Mouse (Mus musculus): ENCODE results near the gene Cbwd1. TPM values are rescaled to one million over a fixed set of nuclear protein-coding genes. Genes with fewer than 3 reads are reported as not detected.

Gene Cbwd1
- total RNA-seq (2021), result 10 to 100 TPM; 10.0 to 10.9 TPM

DNA sequence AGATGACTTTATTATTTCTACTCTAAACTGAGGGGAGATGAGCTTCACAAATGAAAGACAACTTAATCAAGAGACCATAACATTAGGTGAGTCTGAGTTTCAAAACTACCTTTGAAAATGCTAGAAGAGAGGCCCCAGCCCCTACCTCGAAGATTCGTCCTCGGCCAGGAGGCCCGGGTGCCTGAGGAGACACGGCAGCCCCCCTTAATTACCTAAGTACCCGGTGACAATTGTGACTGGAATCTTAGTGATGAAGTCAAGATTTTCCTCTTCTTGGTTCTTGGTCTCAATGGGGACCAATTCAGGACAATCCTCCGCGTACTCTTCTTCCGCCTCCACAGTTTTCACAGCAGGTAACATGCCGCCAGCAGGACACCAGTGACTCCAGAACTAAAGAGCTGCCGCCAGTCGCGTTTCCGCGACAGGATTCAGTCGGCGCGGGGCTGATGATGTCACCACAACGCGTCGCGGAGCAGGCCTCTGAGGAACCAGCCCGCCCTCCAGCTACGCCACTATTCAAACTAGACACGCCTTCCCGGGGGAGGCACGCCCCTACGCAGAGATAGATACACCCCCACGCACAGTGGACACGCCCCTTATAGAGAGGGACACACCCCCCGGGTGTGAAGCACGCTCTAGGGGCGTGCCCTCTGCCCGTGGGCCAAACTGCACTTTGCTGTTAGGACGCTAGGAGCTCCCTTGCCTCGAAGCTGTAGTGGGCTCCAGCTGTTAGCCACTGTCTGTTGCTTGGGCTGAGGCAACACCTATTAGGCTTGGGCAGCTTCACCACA, at the start of gene Cbwd1:
Cbwd1 (minus strand) TSS at position 439 of the 791 bp plus-strand sequence.
- intact Hi-C loops (cut with DNase I), result loop anchor here (5.0 kb wide), 1 partner anchor 146 kb away; no protein-coding TSS in a partner anchor
- peak; percentile 99 for DNase-seq

DNA sequence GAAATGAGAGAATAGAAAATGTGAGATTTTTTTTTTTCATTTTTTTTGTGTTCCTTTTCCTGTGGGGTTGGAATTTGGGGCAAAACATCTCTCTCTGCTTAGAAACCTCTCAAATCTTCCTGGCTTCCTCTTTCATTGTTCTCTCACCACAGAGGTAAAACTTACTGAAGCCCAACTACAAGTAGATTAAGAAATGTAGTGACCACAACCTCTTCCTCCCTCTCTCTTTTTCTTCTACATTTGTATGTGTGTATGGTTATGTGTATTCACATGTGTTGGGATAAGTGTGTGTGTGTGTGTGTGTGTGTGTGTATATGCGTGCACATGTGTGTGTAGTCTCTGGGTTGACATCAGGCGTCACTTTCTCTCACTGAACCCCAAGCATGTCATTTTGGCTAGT, 47.1 kb upstream of the Cbwd1 start:
- DNase-seq, result no peak
- intact Hi-C loops (cut with DNase I), result no loop called here

DNA sequence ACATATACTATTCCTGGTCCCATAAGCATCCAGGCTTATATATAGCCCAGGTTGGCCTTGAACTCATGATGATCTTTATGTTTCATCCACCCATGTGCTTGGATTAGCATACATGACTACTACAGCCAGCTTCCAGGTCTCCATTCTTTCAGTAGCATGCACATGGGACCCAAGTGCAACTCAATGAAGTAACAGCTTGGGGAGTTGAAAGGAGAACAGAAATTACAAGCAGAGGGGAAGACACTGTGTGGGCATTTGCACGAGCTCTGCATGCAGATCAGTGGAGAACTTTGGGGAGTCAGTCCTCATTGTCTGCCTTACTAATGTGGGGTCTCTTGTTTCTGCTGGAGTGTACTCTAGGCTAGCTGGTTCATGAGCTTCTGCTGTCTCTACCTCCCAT, 45.3 kb upstream of the Cbwd1 start:
- intact Hi-C loops (cut with DNase I), result no loop called here
- DNase-seq, result no peak

DNA sequence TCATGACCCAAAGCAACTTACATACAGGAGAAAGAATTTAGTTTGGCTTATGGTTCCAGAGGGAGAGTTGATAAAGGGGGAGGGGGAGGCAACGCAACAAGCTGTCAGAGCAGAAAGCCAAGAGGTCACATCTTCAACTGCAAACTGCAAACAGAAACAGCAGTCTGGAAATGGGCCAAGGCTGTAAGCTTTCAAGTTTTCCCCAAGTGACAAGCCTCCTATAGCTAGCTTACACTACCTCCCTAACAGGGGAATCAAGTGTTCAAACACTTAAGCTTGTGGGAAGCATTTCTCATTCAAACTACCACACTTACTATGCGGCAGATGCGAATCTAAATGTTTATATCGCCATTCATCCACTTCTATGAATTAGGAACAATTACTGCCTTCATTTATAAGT, 42.4 kb upstream of the Cbwd1 start:
- no peak for DNase-seq
- intact Hi-C loops (cut with DNase I), result no loop called here

DNA sequence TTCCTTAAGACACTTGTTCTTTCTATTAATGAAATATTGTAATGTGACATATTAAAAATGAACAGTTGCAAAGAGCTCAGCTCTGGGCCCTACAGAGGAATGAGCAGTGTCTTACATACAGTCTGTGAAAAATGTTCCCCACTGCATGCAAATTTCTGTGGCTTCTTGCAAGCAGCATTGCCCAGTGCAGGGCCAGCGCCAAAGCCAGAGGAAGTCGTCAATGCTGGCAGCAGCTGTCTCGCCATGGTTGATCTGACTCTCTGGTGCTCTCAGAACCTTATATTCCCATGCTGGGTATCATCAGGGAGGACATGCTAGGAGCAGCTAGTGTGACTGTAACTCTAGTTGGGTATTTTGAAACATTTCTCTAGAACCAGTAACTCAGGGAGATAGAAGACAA, 41.4 kb upstream of the Cbwd1 start:
- no peak for DNase-seq
- intact Hi-C loops (cut with DNase I), result no loop called here

DNA sequence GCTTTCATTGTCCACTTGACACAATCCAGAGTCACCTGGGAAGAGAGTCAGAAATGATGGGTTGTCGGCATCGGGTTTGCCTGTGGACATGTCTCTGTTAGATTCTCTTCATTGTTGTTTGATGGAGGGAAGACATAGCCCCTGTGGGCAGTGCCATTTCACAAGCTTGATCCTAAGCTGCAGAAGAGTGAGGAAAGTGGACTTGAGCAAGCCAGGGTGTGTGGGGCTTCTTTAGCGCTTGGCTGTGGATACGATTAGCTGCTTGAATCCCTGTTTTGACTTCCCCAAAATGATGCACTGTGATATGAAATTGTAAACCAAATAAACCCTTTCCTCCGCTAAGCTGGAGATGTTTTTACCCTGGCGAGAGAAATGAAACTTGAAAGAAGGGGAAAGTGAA, 40.6 kb upstream of the Cbwd1 start:
- intact Hi-C loops (cut with DNase I), result no loop called here
- no peak for DNase-seq

DNA sequence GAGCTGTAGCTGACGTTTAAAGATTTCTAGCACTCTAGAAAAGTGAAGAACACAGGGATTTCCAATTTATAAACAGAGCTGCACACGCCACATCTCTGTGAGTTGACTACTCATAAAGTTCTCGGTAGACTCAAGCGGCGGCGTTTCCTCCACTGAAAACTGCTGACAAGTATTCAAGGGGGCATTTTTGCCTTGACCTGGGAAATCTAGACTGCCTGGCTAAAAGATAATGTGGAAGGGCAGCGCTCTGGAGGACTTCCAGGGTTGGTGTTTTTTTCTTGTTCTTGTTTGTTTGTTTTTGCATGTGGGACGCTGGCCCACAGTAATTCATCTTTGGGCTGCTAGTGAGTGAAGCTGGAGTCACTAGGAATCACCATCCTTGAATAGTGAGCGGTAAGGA, 38.7 kb upstream of the Cbwd1 start:
- DNase-seq, result no peak
- intact Hi-C loops (cut with DNase I), result no loop called here

DNA sequence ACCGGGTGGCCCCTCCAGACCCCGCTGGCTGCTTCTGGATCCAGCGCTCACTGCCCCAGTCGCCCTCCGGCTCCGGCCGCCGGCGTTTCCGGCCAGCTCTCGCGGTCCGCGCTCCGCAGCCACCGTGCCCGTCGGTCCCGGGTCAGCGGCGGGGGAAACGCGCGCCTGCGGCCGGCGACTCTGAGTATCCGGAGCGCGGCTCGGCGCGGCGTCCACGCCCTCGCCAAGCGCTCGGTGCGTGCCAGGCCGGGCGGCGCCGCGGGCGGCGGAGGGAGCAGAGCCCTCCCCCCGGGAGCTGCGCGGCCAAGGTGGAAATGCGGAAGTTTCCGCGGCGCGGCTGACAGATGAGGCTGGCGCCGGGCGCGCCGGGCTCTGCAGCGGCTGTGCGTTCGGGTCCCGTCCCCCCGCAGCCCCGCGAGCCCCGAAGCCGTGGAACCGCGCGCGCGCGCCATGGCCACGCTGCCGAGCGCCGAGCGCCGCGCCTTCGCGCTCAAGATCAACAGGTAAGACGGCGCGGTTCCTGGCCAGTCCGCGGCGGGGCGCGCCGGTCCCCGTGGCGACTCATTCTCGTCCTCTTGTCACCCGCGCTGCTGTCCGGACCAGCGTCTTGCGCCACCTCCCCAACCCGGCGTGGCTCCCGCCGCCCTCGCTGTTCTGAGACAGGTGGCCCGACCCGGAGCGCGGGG, 37.9 kb upstream of the Cbwd1 start, which contains the start of gene Dock8:
Dock8 (plus strand) TSS at position 334 of the 686 bp plus-strand sequence.
- DNase-seq, result peak; percentile 28
- intact Hi-C loops (cut with DNase I), result no loop called here

DNA sequence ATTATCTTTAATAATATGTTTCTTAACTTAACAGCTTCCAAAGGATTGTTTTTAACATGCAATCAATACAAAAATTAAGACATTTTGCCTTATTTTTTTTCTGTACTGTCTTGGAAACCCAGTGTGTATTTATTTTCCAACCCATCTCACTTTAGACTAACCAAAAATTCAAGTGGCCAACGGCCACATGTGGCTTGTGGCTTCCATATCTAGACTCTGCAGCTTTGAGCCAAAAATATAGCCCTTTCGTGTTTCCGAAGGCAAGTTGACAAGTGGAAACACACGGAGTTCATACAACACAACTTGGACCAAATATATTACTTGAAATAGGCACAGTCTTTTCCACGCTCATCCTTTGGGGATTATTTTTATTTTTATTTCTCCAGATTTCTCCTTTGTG, 37.2 kb upstream of the Cbwd1 start:
- intact Hi-C loops (cut with DNase I), result no loop called here
- DNase-seq, result no peak

DNA sequence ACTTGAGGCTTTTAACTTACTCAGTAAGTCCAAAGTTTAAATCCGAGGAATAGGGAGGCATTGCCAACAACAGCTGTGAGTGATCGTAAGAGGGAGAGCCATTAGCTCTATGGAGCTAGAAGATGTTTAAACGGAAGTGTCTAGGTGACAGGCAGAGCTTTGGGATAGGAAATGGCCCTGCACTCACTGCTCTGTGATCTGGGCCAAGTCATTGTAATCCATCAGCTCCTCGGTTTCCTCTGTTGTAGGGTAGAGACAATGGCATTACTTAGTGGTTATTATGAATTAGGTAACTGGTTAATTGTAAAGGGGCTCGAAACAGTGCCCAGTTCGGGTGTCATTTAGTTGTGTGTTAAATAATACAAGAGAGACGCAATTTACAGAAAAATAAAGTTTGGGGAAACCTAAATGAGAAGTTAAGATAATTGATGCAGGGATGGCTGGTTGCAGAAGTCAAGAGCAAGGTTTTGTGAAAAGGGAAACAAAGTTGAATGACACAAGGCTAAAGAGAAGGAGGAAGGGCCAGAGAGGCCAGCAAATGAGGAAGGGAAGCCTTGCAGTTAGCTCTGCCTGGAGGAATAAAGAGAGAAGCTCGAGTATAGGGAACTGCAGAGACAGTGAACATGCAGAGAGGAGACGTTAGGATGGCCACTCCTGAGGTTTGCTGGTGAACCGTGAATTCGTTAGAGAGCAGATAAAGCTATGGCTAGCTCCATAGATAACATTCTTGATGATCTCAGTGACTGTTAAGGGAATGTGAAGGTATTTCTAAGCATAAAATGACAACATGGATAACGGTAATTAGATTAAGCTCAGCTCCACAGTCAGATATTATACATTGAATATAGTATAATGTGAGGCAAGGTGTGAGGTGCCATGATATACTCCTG, 35.6 kb upstream of the Cbwd1 start:
- intact Hi-C loops (cut with DNase I), result no loop called here
- no peak for DNase-seq

DNA sequence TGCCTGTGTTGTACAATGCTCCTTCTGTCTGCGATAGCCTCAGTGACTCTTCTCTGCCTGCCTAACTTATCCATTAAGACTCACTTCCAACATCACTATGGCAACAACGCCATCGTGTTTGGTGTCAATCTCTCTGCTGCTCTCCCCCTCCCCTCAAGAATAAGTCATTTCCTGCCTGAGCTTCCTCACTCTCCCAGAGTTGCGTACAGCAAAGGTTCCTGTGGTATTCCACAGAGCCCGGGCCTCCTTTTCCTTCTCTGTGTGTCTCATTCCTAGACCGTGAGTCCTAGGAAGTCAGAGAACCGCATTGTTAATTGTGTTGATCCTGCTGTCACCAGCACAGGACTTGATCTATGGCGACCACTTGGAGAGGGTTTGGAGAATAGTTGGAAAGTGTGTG, 33.5 kb upstream of the Cbwd1 start:
- intact Hi-C loops (cut with DNase I), result no loop called here
- no peak for DNase-seq

DNA sequence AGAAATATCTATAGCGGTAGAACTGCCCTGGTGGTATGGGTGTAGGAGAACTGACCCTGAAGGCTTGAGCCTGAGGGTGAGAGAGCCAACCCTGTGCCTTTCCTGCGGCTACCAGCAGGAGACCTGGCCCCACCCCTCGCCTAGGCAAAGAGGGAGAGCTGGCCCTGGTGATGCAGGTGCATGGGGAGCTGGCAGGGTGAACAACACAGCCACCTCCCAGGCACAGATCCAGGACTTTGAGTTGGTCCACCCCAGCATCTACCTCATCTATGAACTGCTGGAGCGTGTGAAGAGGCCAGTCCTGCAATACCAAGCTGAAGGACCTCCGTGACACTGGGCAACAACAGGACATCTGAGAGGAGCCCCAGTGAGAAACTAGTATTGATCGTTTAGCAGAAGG, 32.1 kb upstream of the Cbwd1 start:
- intact Hi-C loops (cut with DNase I), result no loop called here
- DNase-seq, result no peak

DNA sequence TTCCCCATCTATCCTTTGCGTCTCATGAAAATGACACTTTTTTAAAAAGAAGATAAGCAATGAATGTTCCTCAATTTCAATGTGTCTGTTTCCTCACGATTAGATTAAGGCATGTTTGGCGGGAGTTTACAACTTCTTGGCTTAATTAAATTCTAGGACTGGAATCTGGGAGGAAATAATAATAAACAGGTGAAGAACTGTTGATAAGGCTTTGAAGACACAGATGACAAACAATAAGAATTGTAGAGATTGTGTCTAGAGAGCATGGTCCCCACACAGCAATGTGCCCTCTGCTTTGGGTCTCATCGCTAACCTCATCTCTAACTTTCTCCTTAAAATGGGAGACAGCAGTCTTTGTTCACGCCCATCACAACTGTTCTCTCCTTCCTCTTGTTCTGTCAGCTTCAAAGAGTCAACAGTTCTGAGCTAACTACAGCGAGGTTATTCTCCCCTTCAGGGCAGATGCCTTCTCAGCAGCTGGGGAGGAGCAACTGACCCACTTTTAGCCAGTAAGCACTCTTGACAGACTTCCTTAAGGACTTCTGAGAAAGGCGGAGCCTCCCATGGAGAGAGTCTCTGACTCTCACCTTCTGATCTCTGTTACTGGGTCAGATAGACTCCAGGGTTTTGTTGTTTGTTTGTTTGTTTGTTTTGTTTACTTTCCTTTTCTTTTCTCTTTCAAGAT, 28.9 kb upstream of the Cbwd1 start:
- no peak for DNase-seq

DNA sequence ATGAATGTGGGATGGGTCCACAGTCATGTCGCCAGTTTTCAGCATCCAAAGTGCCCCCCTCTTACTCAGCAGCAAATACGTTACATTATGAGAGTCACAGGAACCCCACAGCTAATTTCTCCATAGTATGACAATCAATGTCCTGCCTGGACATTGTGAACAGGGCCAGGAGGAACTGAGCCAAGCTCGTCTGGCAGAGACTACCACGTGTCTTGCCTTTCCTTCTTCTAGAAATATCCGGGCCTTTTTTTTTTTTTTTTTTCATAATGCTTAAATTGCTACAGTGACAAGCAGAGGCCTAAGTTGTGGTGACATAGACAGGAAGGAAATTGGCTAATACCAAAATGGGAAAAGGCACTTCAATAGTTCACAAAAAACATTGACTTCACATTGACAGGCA, 27.4 kb upstream of the Cbwd1 start:
- intact Hi-C loops (cut with DNase I), result no loop called here
- no peak for DNase-seq

More for the DNA sequence above, 28.9 kb upstream of the Cbwd1 start:
- intact Hi-C loops (cut with DNase I), result no loop called here

DNA sequence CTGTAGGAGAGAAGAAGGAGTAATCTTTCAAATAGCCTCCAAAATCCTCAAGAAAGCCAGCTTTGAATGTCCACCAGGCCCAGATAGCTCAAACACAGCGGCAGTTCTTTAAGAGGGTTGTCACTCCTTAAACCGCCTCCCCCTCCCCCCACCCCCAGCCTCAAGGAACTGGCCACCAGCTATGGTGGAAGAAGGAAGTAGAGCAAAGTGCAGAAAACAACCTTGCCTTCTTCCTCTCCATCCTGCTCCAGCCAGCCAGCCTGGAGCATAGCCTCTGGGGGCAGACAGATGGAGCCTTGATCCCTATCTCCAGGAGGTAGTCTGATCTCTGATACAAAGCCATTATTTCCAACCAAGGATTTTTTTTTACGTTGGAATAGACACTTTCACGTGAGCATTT, 25.9 kb upstream of the Cbwd1 start:
- intact Hi-C loops (cut with DNase I), result no loop called here
- no peak for DNase-seq

DNA sequence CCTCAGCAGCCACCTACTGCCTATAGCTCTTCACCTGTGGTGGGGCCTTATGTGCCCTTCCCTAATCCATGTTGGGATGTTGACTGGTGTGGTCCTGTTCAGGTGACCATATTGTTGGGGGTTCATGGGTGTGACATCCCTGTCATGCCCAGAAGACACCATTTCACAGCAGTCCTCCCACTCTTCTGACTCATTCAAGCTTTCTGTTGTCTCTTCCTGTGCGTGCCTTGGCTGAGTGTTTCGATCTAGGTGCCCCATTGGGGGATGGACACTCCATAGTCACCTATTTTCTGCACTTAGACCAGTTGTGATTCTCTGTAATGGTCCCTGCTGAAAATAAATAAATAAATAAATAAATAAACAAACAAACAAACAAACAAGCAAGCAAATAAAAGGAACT, 23.6 kb upstream of the Cbwd1 start:
- intact Hi-C loops (cut with DNase I), result no loop called here
- no peak for DNase-seq

DNA sequence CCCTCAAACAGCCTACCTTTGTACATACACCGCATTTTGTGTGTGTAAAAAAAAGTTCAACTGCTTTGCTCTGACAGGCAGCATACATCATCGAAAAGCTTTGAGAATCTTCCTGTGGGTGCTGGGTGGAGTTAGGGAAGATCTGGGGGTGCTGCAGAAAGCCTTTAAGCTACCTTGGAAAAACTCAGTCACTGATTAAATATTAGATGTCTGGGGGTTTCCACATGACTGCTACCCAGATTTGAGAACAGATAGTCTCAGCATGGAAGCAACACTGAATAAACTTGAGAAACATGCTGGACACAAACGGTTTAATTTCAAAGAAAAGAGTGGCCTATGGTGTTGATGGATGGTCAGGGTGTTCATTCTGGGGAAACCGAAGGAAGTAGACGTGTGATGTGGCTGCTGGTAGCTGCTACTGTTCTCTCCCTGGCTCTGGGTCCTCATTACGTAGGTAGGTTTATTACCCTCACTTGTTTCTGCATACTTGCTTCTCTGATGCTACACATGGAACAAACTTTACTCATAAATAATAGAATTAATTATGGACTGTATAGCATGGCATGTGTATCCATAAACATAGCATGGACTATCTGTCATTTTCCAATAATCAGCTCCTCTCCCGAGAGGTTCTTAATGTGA, 22.6 kb upstream of the Cbwd1 start:
- DNase-seq, result no peak
- intact Hi-C loops (cut with DNase I), result no loop called here

DNA sequence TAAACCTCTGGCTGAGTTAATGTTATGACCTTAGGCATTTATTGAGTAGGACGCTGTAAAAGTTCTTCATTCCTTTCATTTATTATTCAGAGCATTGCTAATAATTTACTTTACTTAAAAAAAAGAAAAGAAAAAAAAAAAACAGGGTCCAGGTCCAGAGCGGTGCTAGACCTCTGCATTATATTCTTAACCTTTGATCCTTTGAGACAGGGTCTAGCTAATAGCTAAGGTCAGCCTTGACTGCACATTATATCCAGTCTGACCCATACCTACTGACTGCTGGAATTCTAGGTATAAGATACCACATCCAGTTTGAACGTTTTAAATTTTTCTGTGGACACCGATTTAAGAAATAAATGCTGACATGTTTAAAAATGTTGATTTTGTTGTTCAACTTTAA, 21.6 kb upstream of the Cbwd1 start:
- intact Hi-C loops (cut with DNase I), result no loop called here
- DNase-seq, result no peak

DNA sequence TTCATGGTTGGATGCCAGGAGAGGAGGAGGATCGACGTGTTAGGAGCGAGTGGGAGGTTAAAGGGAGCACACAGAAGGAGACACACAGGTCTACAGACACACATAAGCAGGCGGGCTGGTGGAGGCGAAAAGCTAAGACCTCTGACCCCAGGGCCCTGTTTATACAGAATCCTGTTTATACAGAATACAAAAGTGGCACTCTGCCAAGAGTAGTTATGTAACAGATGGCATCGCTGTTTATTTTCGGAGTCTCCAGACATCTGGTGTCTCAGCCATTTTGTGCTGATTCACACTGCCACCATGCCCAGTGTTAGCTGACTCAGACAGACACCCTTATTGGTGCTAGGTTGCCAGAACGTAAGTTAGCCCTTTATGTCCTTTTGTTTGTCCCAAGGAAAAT, 19.9 kb upstream of the Cbwd1 start:
- DNase-seq, result peak; percentile 48
- intact Hi-C loops (cut with DNase I), result no loop called here
